Mouse (Mus musculus): ENCODE data around the gene Hba-a1. TPM values are rescaled to one million over a fixed set of nuclear protein-coding genes. Genes with fewer than 3 reads are reported as not detected.
"Not testable (repeated sequence)": the region's sequence is repeated elsewhere in the genome, so short reads cannot be mapped to it uniquely, and the experiment has no call there.

Gene Hba-a1
- total RNA-seq (2021), result over 10,000 TPM in 1 of 2 experiments, 1,000 to 10,000 TPM in 1; 5,353 to 37,215 TPM
- polyA plus RNA-seq (2012; rRNA removed), result 3,162 and 34,446 TPM in 2 replicates
- long read RNA-seq, transcript Hba-a1-202 (2 exons, 494 nt), result minor isoform, 131 of 15,180 reads
- long read RNA-seq, transcript Hba-a1-201 (3 exons, 699 nt), result major isoform, 14,906 of 15,180 reads
- long read RNA-seq, partial matches to known transcripts, result 139 of 15,180 reads
- long read RNA-seq, other reads (novel, unspliced or antisense), result 4 of 15,180 reads

GRCm38 (mm10) chr11:32283091-32283777 is at the start of gene Hba-a1:
Gene Hba-a1, plus strand, starts transcription at chr11:32283511.
- DNase-seq; H3K27me3 ChIP-seq (ENCODE audit: control insufficient read depth, insufficient read depth, low read length); H3K36me3 ChIP-seq (ENCODE audit: control insufficient read depth, insufficient read depth, low read length); H3K4me1 ChIP-seq (ENCODE audit: control insufficient read depth, insufficient read depth, low read length); intact Hi-C loops (cut with DNase I); H3K9ac ChIP-seq (ENCODE audit: low read depth, low read length); H3K27ac ChIP-seq; H3K4me3 ChIP-seq; H3K79me2 ChIP-seq (replicated peaks; ENCODE audit: control insufficient read depth, insufficient read depth, low read length): not testable (repeated sequence)
- 88% methylated on average over 1 of the region's 5 CpGs for WGBS

GRCm38 (mm10) chr11:32233895-32234294 is 49.4 kb upstream of the Hba-a1 start:
- no peak overlapping the region for H3K9ac ChIP-seq (ENCODE audit: low read depth, low read length)
- H3K4me3 ChIP-seq, result no peak overlapping the region
- peaks cover 6% of the 10 kb centered on the region for H3K4me1 ChIP-seq (ENCODE audit: control insufficient read depth, insufficient read depth, low read length)
- TF ChIP-seq EP300 (IDR thresholded peaks at IDR 0.05; ENCODE audit: insufficient read depth, low read depth, low read length), result no peak
- no peak for TF ChIP-seq POLR2A (IDR thresholded peaks at IDR 0.05; ENCODE audit: insufficient read depth, low read depth, low read length)
- no peak for TF ChIP-seq CTCF (IDR thresholded peaks at IDR 0.05)
- H3K27ac ChIP-seq, result no peak overlapping the region
- no peaks in the 10 kb centered on the region for H3K27me3 ChIP-seq (ENCODE audit: control insufficient read depth, insufficient read depth, low read length)
- no peaks in the 10 kb centered on the region for H3K36me3 ChIP-seq (ENCODE audit: control insufficient read depth, insufficient read depth, low read length)
- WGBS, result 73% methylated on average over 3 of the region's 3 CpGs
- no peaks in the 10 kb centered on the region for H3K79me2 ChIP-seq (replicated peaks; ENCODE audit: control insufficient read depth, insufficient read depth, low read length)
- intact Hi-C loops (cut with DNase I), result no loop called here
- DNase-seq, result peak; percentile 33 to 53

DNA sequence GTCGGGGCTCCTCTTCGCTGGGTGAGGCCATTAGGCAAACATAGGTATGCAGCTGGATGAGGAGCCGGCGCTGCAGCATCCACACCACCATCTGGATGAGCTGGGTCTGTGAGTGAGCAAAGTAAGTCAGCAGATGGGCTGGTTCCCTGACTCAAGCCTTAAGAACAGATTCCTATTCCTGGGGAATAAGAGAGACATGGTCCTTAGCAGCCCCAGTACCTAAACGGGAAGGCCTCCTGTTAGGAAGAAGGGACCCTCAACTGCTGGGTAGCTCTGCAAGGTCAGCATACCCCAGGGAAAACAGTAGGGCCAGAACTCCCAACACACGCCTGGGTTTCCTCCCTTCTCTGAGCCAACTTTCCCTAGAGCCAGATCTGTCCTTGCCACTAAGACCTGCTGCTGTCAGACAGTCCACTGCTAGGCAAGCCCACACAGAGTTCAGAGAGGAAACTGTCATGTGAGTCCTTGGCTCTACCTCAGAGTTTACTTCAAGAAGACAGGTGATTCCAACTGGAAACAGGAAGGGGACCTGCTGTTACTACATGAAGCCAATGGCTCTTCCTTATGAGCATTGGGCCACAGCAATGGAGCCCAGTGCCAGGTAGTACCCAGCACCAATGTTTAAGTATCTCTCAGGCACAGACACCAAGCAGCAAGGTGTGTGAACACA is 48.4 kb upstream of the Hba-a1 start:
- Histone ChIP-seq H3K4me1 (ENCODE audit: control insufficient read depth, insufficient read depth, low read length) (peaks cover 6% of the 10 kb centered on the region), H3K27me3 (ENCODE audit: control insufficient read depth, insufficient read depth, low read length) (no peaks in the 10 kb centered on the region), H3K79me2 (replicated peaks; ENCODE audit: control insufficient read depth, insufficient read depth, low read length) (no peaks in the 10 kb centered on the region), H3K36me3 (ENCODE audit: control insufficient read depth, insufficient read depth, low read length) (no peaks in the 10 kb centered on the region), H3K9ac (ENCODE audit: low read depth, low read length) (no peak overlapping the region), H3K4me3 (no peak overlapping the region), H3K27ac (peak overlapping the region; percentile 23; the same call in 1 of the 2 replicates)
- DNase-seq, result no peak
- intact Hi-C loops (cut with DNase I), result loop anchor here (5.0 kb wide), 1 partner anchor 52 kb away; the partner anchor contains the start of gene Hbq1b
- WGBS, result 73% methylated on average over 6 of the region's 6 CpGs
- no peak for TF ChIP-seq EP300 (IDR thresholded peaks at IDR 0.05; ENCODE audit: insufficient read depth, low read depth, low read length)

GRCm38 (mm10) chr11:32235646-32236045 is 47.7 kb upstream of the Hba-a1 start:
- intact Hi-C loops (cut with DNase I), result loop anchor here (5.0 kb wide), 1 partner anchor 52 kb away; the partner anchor contains the start of gene Hbq1b
- no peak overlapping the region for H3K4me3 ChIP-seq
- no peaks in the 10 kb centered on the region for H3K27me3 ChIP-seq (ENCODE audit: control insufficient read depth, insufficient read depth, low read length)
- DNase-seq, result peak; percentile 76 to 77
- no peak overlapping the region for H3K9ac ChIP-seq (ENCODE audit: low read depth, low read length)
- TF ChIP-seq EP300 (IDR thresholded peaks at IDR 0.05; ENCODE audit: insufficient read depth, low read depth, low read length), result no peak
- TF ChIP-seq CTCF (IDR thresholded peaks at IDR 0.05), result no peak
- TF ChIP-seq POLR2A (IDR thresholded peaks at IDR 0.05; ENCODE audit: insufficient read depth, low read depth, low read length), result no peak
- no peaks in the 10 kb centered on the region for H3K36me3 ChIP-seq (ENCODE audit: control insufficient read depth, insufficient read depth, low read length)
- no peak overlapping the region; the same call in 1 of the 2 replicates for H3K27ac ChIP-seq
- peaks cover 6% of the 10 kb centered on the region for H3K4me1 ChIP-seq (ENCODE audit: control insufficient read depth, insufficient read depth, low read length)
- H3K79me2 ChIP-seq (replicated peaks; ENCODE audit: control insufficient read depth, insufficient read depth, low read length), result no peaks in the 10 kb centered on the region
- WGBS, result 12% methylated on average over 3 of the region's 3 CpGs

- whole genome bisulfite sequencing, result 58% methylated on average over 2 of the region's 2 CpGs
- no peaks in the 10 kb centered on the region for H3K36me3 ChIP-seq (ENCODE audit: control insufficient read depth, insufficient read depth, low read length)
- no peak overlapping the region; the same call in 1 of the 2 replicates for H3K9ac ChIP-seq (ENCODE audit: low read depth, low read length)
Measured at GRCm38 (mm10) chr11:32236132-32236531, 47.2 kb upstream of the Hba-a1 start.

More at GRCm38 (mm10) chr11:32236132-32236531, 47.2 kb upstream of the Hba-a1 start:
- intact Hi-C loops (cut with DNase I), result loop anchor here (5.0 kb wide), 1 partner anchor 51 kb away; the partner anchor contains the start of gene Hbq1b
- no peak overlapping the region for H3K27ac ChIP-seq
- no peak for DNase-seq
- no peak overlapping the region for H3K4me3 ChIP-seq
- peaks cover 6% of the 10 kb centered on the region for H3K4me1 ChIP-seq (ENCODE audit: control insufficient read depth, insufficient read depth, low read length)
- no peaks in the 10 kb centered on the region for H3K27me3 ChIP-seq (ENCODE audit: control insufficient read depth, insufficient read depth, low read length)
- TF ChIP-seq EP300 (IDR thresholded peaks at IDR 0.05; ENCODE audit: insufficient read depth, low read depth, low read length) (no peak), CTCF (IDR thresholded peaks at IDR 0.05) (no peak), POLR2A (IDR thresholded peaks at IDR 0.05; ENCODE audit: insufficient read depth, low read depth, low read length) (no peak)
- H3K79me2 ChIP-seq (replicated peaks; ENCODE audit: control insufficient read depth, insufficient read depth, low read length), result no peaks in the 10 kb centered on the region

Measured in heart, adult 2 months (tissue).